Mouse (Mus musculus) forebrain, postnatal 0 days (tissue): ENCODE results near the gene Krt87. TPM values are rescaled to one million over a fixed set of nuclear protein-coding genes. Genes with fewer than 3 reads are reported as not detected.

Experiments used
- ATAC-seq: fragments of 200-750 bp; cut with Nextera tagmentation; 2 replicates; pipeline ENCODE4 v1.8.0; 2017; ENCODE audit warnings: mild to moderate bottlenecking, moderate library complexity
- DNase-seq: peaks from one replicate; pipeline ENCODE4 v3.0.0-alpha.2; 2015
- H3K27ac ChIP-seq: fragments of 300-500 bp; sonication (generic); 2 replicates; pipeline ENCODE4 v1.5.1; 2014; ENCODE audit warnings: low read depth, mild to moderate bottlenecking, antibody characterized with exemption, low read length, moderate library complexity, mixed read lengths
- H3K27me3 ChIP-seq: fragments of 300-500 bp; sonication (generic); 2 replicates; pipeline ENCODE4 v1.6.1; 2014; ENCODE audit warnings: mild to moderate bottlenecking, low read length, mixed read lengths; ENCODE audit not compliant: insufficient read depth
- H3K36me3 ChIP-seq: fragments of 300-500 bp; sonication (generic); 2 replicates; pipeline ENCODE4 v1.6.1; 2014; ENCODE audit warnings: mild to moderate bottlenecking, moderate library complexity; ENCODE audit not compliant: insufficient read depth
- H3K4me1 ChIP-seq: fragments of 300-500 bp; sonication (generic); 2 replicates; pipeline ENCODE4 v1.6.1; 2014; ENCODE audit warnings: antibody characterized with exemption; ENCODE audit not compliant: insufficient read depth
- H3K4me2 ChIP-seq: fragments of 300-500 bp; sonication (generic); 2 replicates; pipeline ENCODE4 v1.6.1; 2014; ENCODE audit warnings: low read depth, mild to moderate bottlenecking, moderate library complexity
- H3K4me3 ChIP-seq: fragments of 300-500 bp; sonication (generic); 2 replicates; pipeline ENCODE4 v1.5.1; 2014; ENCODE audit warnings: low read depth, low read length, mixed read lengths
- H3K9ac ChIP-seq: fragments of 300-500 bp; sonication (generic); 2 replicates; pipeline ENCODE4 v1.6.1; 2014; ENCODE audit warnings: mild to moderate bottlenecking
- H3K9me3 ChIP-seq: fragments of 300-500 bp; sonication (generic); 2 replicates; pipeline ENCODE4 v1.6.1; 2016; ENCODE audit warnings: low read length
- CTCF ChIP-seq: sonication (generic); IDR thresholded peaks from 2 replicates; pipeline ENCODE4 v1.5.1; 2016; ENCODE audit warnings: antibody characterized with exemption, control low read depth, low read depth
- WGBS: fragments of 180-500 bp; shearing (Covaris S2); extraction: QIAGEN DNeasy Blood & Tissue Kit; methylation state at CpG from one replicate; pipeline ENCODE4 v1.1.7; 2014; 5-methylcytosine and 5-hydroxymethylcytosine counted together
- polyA plus RNA-seq: library from polyadenylated mRNA; unstranded; fragments of >200 nt; fragmentation: Nextera tagmentation; extraction: Ambion mirVana; gene quantifications from 2 replicates; pipeline ENCODE4 v1.2.1, GENCODE M21; 2015
- total RNA-seq: library from RNA; depleted of rRNA; stranded (reverse); fragments of >200 nt; gene quantifications from 2 replicates; pipeline ENCODE4 v1.2.3, GENCODE M21; 2014

The Krt87 gene
- total and polyA plus RNA-seq, 2 experiments from 2014 or later, result 0.36 to 0.52 TPM

DNA sequence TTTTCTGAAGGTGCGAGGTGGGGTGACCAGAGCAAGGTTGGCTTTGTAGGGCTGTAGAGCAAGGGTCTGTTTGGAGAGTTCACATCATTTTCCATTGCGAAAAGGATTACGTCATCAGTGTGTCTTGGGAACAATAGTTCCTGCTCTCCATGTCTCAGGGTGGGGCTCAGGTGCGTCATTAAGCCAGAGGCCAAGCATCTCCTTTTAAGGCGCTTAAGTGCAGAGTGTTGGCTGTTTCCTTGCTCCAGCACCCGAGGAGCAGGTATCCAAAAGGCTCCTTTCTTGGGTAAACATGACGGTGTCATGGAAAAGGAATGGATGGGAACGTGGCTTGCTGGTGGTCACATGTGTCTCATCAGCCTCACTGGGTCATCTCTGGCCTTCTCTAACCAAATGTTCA, 16.2 kb upstream of the Krt87 start:
- Histone ChIP-seq H3K9me3 (0 out of 2 replicates have a peak, but pooled peaks cover 3% of the 10 kb centered on the region), H3K4me1 (no peaks in the 10 kb centered on the region), H3K9ac (no peak overlapping the region), H3K4me2 (no peak overlapping the region), H3K36me3 (no peaks in the 10 kb centered on the region), H3K27me3 (no peaks in the 10 kb centered on the region), H3K4me3 (no peak overlapping the region), H3K27ac (no peak overlapping the region)
- WGBS, result 93% methylated on average over 8 of the region's 8 CpGs
- no peak for TF ChIP-seq CTCF
- DNase-seq (no peak), ATAC-seq (no peak)

DNA sequence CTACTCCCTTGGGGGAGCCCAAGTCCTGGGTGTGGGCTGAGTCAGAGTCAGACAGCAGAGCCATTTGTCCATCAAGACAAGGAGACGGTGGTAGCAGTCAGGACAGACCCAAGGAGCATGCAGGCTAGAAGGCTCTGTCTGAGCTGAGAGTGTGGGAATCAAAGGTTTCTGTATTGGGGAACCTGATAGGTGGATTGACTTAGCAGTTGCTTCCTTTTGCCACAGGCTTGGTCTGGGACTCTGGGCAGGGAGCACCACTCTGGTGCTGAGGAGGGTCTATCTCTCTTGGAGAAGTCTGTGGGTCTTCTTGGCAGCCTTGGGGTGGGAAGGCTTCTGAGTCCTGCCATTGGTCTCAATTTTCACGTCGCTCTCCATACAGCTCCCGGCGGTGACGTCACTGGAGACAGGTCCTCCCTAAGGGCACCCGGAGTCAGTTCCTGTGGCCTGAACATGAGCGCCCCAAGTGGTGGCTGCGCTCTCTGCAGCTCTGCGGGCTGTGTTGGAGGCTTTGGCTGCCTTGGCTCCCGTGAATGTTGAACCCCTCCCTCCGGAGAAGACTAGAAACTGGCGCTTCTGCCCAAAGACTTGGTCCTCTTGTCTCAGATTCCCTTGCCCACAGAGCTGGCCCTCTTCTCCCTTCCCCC, 14.6 kb upstream of the Krt87 start:
- Histone ChIP-seq H3K9ac (no peak overlapping the region), H3K27ac (no peak overlapping the region), H3K27me3 (no peaks in the 10 kb centered on the region), H3K4me1 (no peaks in the 10 kb centered on the region), H3K4me2 (no peak overlapping the region), H3K36me3 (no peaks in the 10 kb centered on the region), H3K9me3 (0 out of 2 replicates have a peak, but pooled peaks cover 3% of the 10 kb centered on the region), H3K4me3 (no peak overlapping the region)
- peak; percentile 68 for TF ChIP-seq CTCF
- DNase-seq, result peak; percentile 54
- 9% methylated on average over 13 of the region's 13 CpGs for WGBS
- peak; percentile 79 for ATAC-seq

DNA sequence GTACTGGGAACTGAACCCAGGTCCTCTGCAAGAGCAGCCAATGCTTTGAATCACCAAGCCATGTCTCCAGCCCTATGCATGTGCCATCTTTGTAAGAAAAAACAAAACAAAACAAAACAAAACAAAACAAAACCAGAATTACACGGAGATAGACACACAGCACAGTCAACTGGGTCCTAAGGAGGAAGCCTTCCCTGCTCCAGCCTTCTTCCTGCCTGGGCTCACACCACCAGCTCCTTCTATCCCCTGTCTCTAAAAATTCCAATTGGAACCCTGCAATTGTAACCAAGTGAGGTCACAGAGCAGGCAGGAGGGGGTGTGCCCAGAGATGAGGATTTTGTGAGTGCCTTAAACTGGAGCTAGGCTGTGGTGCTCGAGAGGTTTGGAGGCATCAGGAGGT, 8.8 kb upstream of the Krt87 start, which contains the start of gene Krt88:
Gene Krt88, plus strand, starts transcription at position 301 of the 400 bp plus-strand sequence.
- WGBS, result 76% methylated on average over 2 of the region's 2 CpGs
- H3K4me2 ChIP-seq, result no peak within 1 kb of the TSS
- H3K27me3 ChIP-seq, result no peaks in the 10 kb centered on the region
- H3K4me3 ChIP-seq, result no peak within 1 kb of the TSS
- ATAC-seq (no peak), DNase-seq (no peak)
- no peak within 1 kb of the TSS for H3K27ac ChIP-seq
- H3K9ac ChIP-seq, result no peak within 1 kb of the TSS
- no peaks in the 10 kb centered on the region for H3K36me3 ChIP-seq
- no peaks in the 10 kb centered on the region for H3K4me1 ChIP-seq
- no peak for TF ChIP-seq CTCF
- no peaks in the 10 kb centered on the region for H3K9me3 ChIP-seq

DNA sequence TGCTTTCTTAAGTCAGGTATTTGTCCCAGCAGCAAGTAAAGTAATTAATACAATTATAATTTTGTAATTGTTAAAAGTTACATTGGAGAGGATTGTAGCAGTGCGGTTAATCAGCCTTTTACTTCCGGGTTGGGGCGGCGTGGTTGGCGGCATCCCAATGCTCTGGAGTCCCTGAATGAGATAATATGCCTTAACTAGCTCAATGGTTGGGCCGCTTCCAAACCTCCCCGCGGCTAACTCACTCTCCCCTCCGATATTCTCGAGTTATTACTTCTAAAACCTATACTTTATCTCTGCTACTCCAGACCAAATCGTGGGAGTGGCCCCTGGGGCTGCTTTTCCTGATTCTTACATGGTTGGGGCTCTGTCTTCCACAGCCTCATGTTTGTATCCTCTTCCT, 8.0 kb upstream of the Krt87 start:
- H3K4me1 ChIP-seq, result no peaks in the 10 kb centered on the region
- H3K4me3 ChIP-seq, result no peak overlapping the region
- WGBS, result 50% methylated on average over 11 of the region's 11 CpGs
- no peaks in the 10 kb centered on the region for H3K36me3 ChIP-seq
- DNase-seq (no peak), ATAC-seq (no peak)
- H3K4me2 ChIP-seq, result no peak overlapping the region
- H3K9me3 ChIP-seq, result no peaks in the 10 kb centered on the region
- H3K27ac ChIP-seq, result no peak overlapping the region
- no peak overlapping the region for H3K9ac ChIP-seq
- no peak for TF ChIP-seq CTCF
- H3K27me3 ChIP-seq, result no peaks in the 10 kb centered on the region

DNA sequence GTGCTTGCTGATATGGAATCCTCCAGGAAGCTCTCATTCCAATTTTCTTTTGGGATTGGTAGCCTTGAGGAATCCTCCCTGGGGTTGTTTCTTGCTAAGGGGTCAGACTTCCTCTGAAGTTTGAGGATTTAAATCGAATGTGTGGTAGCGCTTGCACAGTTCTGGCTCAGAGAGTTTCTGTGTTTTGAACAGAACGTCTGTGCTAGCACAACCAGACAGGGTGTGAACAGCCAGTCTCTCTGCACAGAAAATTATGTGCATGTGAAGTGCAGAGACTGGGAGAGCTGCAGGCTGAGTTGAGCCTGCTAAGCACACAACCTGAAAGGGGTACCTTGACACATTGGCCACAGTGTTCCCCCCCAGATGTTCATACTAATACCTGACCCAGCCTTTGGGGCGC, 2.2 kb upstream of the Krt87 start:
- ATAC-seq, result peak; percentile 76
- 67% methylated on average over 4 of the region's 4 CpGs for WGBS
- no peaks in the 10 kb centered on the region for H3K36me3 ChIP-seq

DNA sequence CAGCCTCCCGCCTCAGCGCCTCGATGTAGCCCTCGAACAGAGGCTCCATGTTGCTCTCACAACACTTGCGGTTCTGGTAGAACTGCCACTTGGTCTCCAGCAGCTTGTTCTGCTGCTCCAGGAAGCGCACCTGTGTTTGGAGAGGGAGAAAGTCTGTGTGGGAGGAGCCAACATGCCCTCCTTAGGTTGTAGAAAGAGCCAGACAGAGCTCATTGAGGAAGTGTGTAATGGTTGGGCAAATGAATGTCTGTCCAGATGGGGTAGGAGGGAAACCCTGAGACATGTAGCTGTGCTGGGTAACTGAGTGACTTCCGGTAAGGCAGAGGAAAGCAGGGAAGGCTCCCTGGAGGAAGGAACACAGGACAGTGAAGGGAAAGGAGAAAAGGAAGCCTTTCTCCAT, 2.0 kb downstream of the Krt87 start:
- no peak for TF ChIP-seq CTCF
- ATAC-seq (no peak), DNase-seq (no peak)
- no peak overlapping the region for H3K9ac ChIP-seq
- WGBS, result 91% methylated on average over 7 of the region's 7 CpGs
- no peaks in the 10 kb centered on the region for H3K27me3 ChIP-seq
- no peaks in the 10 kb centered on the region for H3K9me3 ChIP-seq
- no peak overlapping the region for H3K4me2 ChIP-seq
- peaks cover 5% of the 10 kb centered on the region; the same call in 1 of the 2 replicates for H3K4me1 ChIP-seq
- H3K27ac ChIP-seq, result no peak overlapping the region
- no peak overlapping the region for H3K4me3 ChIP-seq
- no peaks in the 10 kb centered on the region for H3K36me3 ChIP-seq

More for the DNA sequence above, 2.2 kb upstream of the Krt87 start:
- H3K4me3 ChIP-seq, result no peak overlapping the region
- no peaks in the 10 kb centered on the region for H3K9me3 ChIP-seq
- no peak for TF ChIP-seq CTCF
- no peaks in the 10 kb centered on the region for H3K27me3 ChIP-seq
- no peak overlapping the region for H3K27ac ChIP-seq
- DNase-seq, result peak; percentile 71
- peaks cover 5% of the 10 kb centered on the region; the same call in 1 of the 2 replicates for H3K4me1 ChIP-seq
- no peak overlapping the region for H3K4me2 ChIP-seq
- no peak overlapping the region for H3K9ac ChIP-seq

DNA sequence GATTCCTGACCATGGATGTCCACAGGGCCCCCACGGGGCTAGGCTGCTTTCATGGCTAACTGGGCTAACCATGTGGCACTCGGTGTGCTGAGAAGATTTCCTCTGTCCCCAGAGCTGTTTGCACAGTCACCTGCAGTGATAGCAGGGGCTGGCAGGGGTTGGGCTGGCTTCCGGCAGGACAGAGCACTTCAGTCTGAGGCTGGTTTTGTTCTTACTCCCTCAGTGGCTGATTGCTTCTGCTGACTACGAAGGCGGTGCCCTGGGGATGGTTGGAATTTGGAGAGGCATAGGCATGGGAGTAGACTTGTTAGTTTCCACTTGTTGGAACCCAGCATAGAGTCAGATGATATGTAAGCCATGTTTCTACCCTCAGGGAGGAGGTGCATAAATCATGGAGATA, 13.7 kb downstream of the Krt87 start:
- H3K4me2 ChIP-seq, result no peak overlapping the region
- no peaks in the 10 kb centered on the region for H3K9me3 ChIP-seq
- no peak overlapping the region for H3K27ac ChIP-seq
- TF ChIP-seq CTCF, result no peak
- H3K9ac ChIP-seq, result no peak overlapping the region
- no peak for ATAC-seq
- H3K36me3 ChIP-seq, result no peaks in the 10 kb centered on the region
- no peaks in the 10 kb centered on the region for H3K4me1 ChIP-seq
- no peak overlapping the region for H3K4me3 ChIP-seq
- 23% methylated on average over 5 of the region's 5 CpGs for WGBS
- DNase-seq, result no peak
- no peaks in the 10 kb centered on the region for H3K27me3 ChIP-seq
